ENCODE assay signal across 8 mouse cellular contexts in genomic region chrX:108832674-108833189, GRCm38 (mm10). TPM values are rescaled to one million over a fixed set of nuclear protein-coding genes. Genes with fewer than 3 reads are reported as not detected.
DNase-seq lines count a peak whose midpoint lies in the region; ATAC-seq and TF ChIP-seq lines count a peak whose summit lies in the region.

No protein-coding gene starts in this region.

- no peaks in the 10 kb centered on the region for H3K36me3 ChIP-seq in ES-E14 (ENCODE audit: control insufficient read depth, insufficient read depth, low read length, poor library complexity, severe bottlenecking)
- H3K36me3 ChIP-seq in forebrain, embryonic 16.5 days (ENCODE audit: control insufficient read depth, insufficient read depth): no peaks in the 10 kb centered on the region
- no peaks in the 10 kb centered on the region for H3K36me3 ChIP-seq in lung, embryonic 15.5 days

- H3K9me3 ChIP-seq in ES-E14 (ENCODE audit: control insufficient read depth, insufficient read depth, low read depth, low read length): no peaks in the 10 kb centered on the region
- H3K9me3 ChIP-seq in forebrain, embryonic 16.5 days (ENCODE audit: control insufficient read depth, low read length): no peaks in the 10 kb centered on the region
- H3K9me3 ChIP-seq in lung, embryonic 15.5 days: no peaks in the 10 kb centered on the region

- H3K27ac ChIP-seq in ES-E14 (ENCODE audit: insufficient read depth, low read depth, low read length, poor library complexity, severe bottlenecking): no peak overlapping the region
- peak overlapping the region; percentile 87 for H3K27ac ChIP-seq in forebrain, embryonic 16.5 days (ENCODE audit: low read length)
- peak overlapping the region; percentile 84 for H3K27ac ChIP-seq in lung, embryonic 15.5 days

- peak overlapping the region; percentile 57; the same call in 1 of the 2 replicates for H3K9ac ChIP-seq in ES-E14 (ENCODE audit: insufficient read depth, low read depth, low read length, poor library complexity, severe bottlenecking)
- peak overlapping the region; percentile 64 for H3K9ac ChIP-seq in forebrain, embryonic 16.5 days (replicated peaks; ENCODE audit: low read depth, low read length)
- peak overlapping the region; percentile 49 for H3K9ac ChIP-seq in lung, embryonic 15.5 days

- H3K4me3 ChIP-seq in ES-E14 (ENCODE audit: insufficient read depth in 1 of 2, low read depth in 1 of 2, low read length in 2 of 2, poor library complexity in 1 of 2, severe bottlenecking in 1 of 2): peak overlapping the region; percentile 74 to 76
- H3K4me3 ChIP-seq in forebrain, embryonic 16.5 days (replicated peaks; ENCODE audit: low read length): peak overlapping the region; percentile 64
- H3K4me3 ChIP-seq in lung, embryonic 15.5 days: peak overlapping the region; percentile 56

- in situ Hi-C loops in ES-E14 (cut with MboI; ENCODE audit: low sequenced_read_pairs in 2 of 2, unreplicated experiment in 2 of 2): no loop called here

- peak; percentile 41 for DNase-seq in ES-E14 (ENCODE audit: low read depth, low spot score)
- peak; percentile 81 for DNase-seq in cerebellum, adult 11-12 months
- peak; percentile 86 for DNase-seq in heart, postnatal 4 days
- peak; percentile 76 to 84 for DNase-seq in layer of hippocampus, adult 8-10 months (ENCODE audit: low spot score in 2 of 2)
- DNase-seq in ovary, adult 18-20 months (ENCODE audit: low spot score): peak; percentile 71
- DNase-seq in thymus, postnatal 0 days (ENCODE audit: low spot score): peak; percentile 85

- H3K27me3 ChIP-seq in forebrain, embryonic 16.5 days (replicated peaks; ENCODE audit: control insufficient read depth, insufficient read depth, low read length): no peaks in the 10 kb centered on the region
- H3K27me3 ChIP-seq in lung, embryonic 15.5 days: no peaks in the 10 kb centered on the region

- peak overlapping the region; percentile 52 for H3K4me2 ChIP-seq in forebrain, embryonic 16.5 days (ENCODE audit: low read length)
- H3K4me2 ChIP-seq in lung, embryonic 15.5 days: peak overlapping the region; percentile 58

- ATAC-seq in forebrain, embryonic 16.5 days: peak; percentile 80
- peak; percentile 80 for ATAC-seq in lung, embryonic 15.5 days (ENCODE audit: borderline replicate concordance, extremely low read depth, low FRiP score, low TSS enrichment)

- no peaks in the 10 kb centered on the region for H3K4me1 ChIP-seq in ES-E14 (ENCODE audit: control insufficient read depth in 2 of 2, insufficient read depth in 2 of 2, low read length in 2 of 2, poor library complexity in 1 of 2)
- H3K4me1 ChIP-seq in forebrain, embryonic 16.5 days (replicated peaks; ENCODE audit: control insufficient read depth, insufficient read depth, low read length): no peaks in the 10 kb centered on the region
- H3K4me1 ChIP-seq in lung, embryonic 15.5 days: no peaks in the 10 kb centered on the region

- WGBS in forebrain, embryonic 16.5 days: 13% methylated on average over 12 of the region's 13 CpGs
- 16% methylated on average over 12 of the region's 13 CpGs for WGBS in lung, embryonic 15.5 days

TF ChIP-seq in ES-E14, 5 proteins besides CTCF, POLR2A, EP300 and RAD21:
- TF ChIP-seq MAFK (IDR thresholded peaks at IDR 0.05; ENCODE audit: insufficient read depth, low read depth, low read length) (no peak), ZNF384 (IDR thresholded peaks at IDR 0.05; ENCODE audit: low read depth, low read length) (peak; percentile 89)

RNA-seq across cellular contexts. Expression of gene Brwd3, which starts 1.4 kb away (rescaled TPM):
- 10.6 and 11.7 TPM in 2 replicates for total RNA-seq in ES-E14 (2012; rRNA removed)
- polyA plus RNA-seq in forebrain, embryonic 16.5 days (2015; fragmentation: Nextera tagmentation; extraction: Ambion mirVana): 3.2 and 3.8 TPM in 2 replicates
- 1 to 10 TPM; 7.4 to 8.6 TPM for total RNA-seq in heart, postnatal 4 days (2021)
- total RNA-seq in layer of hippocampus, adult 8-10 months (2022): 10 to 100 TPM; 10.7 to 15.0 (median 13.2) TPM
- 3.8 and 4.9 TPM in 2 replicates for polyA plus RNA-seq in lung, embryonic 15.5 days (2015; fragmentation: Nextera tagmentation; extraction: Ambion mirVana)
- 3.7 and 4.4 TPM in 2 replicates for polyA plus RNA-seq in thymus, postnatal 0 days (2015; fragmentation: Nextera tagmentation; extraction: Ambion mirVana)
